Mouse (Mus musculus) erythroblast, embryonic 14.5 days (primary cell): Measurements from ENCODE around the gene Arhgap23. TPM values are rescaled to one million over a fixed set of nuclear protein-coding genes. Genes with fewer than 3 reads are reported as not detected.
A peak's percentile ranks its signal among the peaks of the same experiment; 100 is the strongest.

ENCODE experiments used
- H3K27me3 ChIP-seq: 2 replicates; pipeline ENCODE4 v1.6.1; 2012; ENCODE audit warnings: inconsistent platforms; ENCODE audit not compliant: control insufficient read depth
- H3K36me3 ChIP-seq: 2 replicates; pipeline ENCODE4 v1.6.1; 2012; ENCODE audit warnings: mild to moderate bottlenecking, inconsistent platforms; ENCODE audit not compliant: control insufficient read depth
- H3K4me1 ChIP-seq: 2 replicates; pipeline ENCODE4 v1.6.1; 2012; ENCODE audit warnings: inconsistent platforms; ENCODE audit not compliant: control insufficient read depth
- H3K4me3 ChIP-seq: replicated peaks from 2 replicates; pipeline ENCODE3; 2012; ENCODE audit warnings: moderate library complexity, mild to moderate bottlenecking, inconsistent platforms
- H3K9me3 ChIP-seq: 2 replicates; pipeline ENCODE4 v1.6.1; 2012; ENCODE audit warnings: low read length, inconsistent platforms, mixed read lengths; ENCODE audit not compliant: control insufficient read depth
- GATA1 ChIP-seq: IDR thresholded peaks from 2 replicates; pipeline ENCODE4 v1.6.1; 2012; ENCODE audit warnings: low read length, inconsistent platforms, mixed read lengths
- TAL1 ChIP-seq: IDR thresholded peaks from 3 replicates; pipeline ENCODE4 v1.6.1; 2012; ENCODE audit warnings: low read length, inconsistent platforms, mixed read lengths
- polyA plus RNA-seq: library from polyadenylated mRNA; stranded (reverse); fragments of >175 nt; gene quantifications from 2 replicates; pipeline ENCODE4 v1.2.3, GENCODE M21; 2012

The Arhgap23 gene
- polyA plus RNA-seq, 1 experiment: 30.6 TPM

- Histone ChIP-seq H3K36me3 (no peaks in the 10 kb centered on the region), H3K27me3 (peaks cover 3% of the 10 kb centered on the region), H3K9me3 (no peaks in the 10 kb centered on the region), H3K4me1 (peaks cover 16% of the 10 kb centered on the region), H3K4me3 (peak overlapping the region; percentile 49)
- TF ChIP-seq TAL1 (no peak), GATA1 (no peak)
These were observed 97.2 kb downstream of the Arhgap23 start for GRCm38 (mm10) chr11:97512511-97512910.

- peaks cover 16% of the 10 kb centered on the region for H3K4me1 ChIP-seq
- H3K9me3 ChIP-seq: no peaks in the 10 kb centered on the region
- no peaks in the 10 kb centered on the region for H3K36me3 ChIP-seq
- peaks cover 3% of the 10 kb centered on the region for H3K27me3 ChIP-seq
- H3K4me3 ChIP-seq: no peak overlapping the region
- TF ChIP-seq GATA1 (no peak), TAL1 (no peak)
These were observed 97.7 kb downstream of the Arhgap23 start for GRCm38 (mm10) chr11:97513066-97513465.

GRCm38 (mm10) chr11:97520541-97520940 lies 105.2 kb downstream of the Arhgap23 start:
- no peaks in the 10 kb centered on the region for H3K9me3 ChIP-seq
- no peak overlapping the region for H3K4me3 ChIP-seq
- no peaks in the 10 kb centered on the region for H3K36me3 ChIP-seq
- H3K4me1 ChIP-seq: no peaks in the 10 kb centered on the region
- peaks cover 22% of the 10 kb centered on the region for H3K27me3 ChIP-seq
- TF ChIP-seq GATA1 (no peak), TAL1 (no peak)

GRCm38 (mm10) chr11:97521741-97522474 lies 106.6 kb downstream of the Arhgap23 start:
- no peaks in the 10 kb centered on the region for H3K4me1 ChIP-seq
- H3K27me3 ChIP-seq: peaks cover 31% of the 10 kb centered on the region
- no peak overlapping the region for H3K4me3 ChIP-seq
- H3K9me3 ChIP-seq: no peaks in the 10 kb centered on the region
- no peaks in the 10 kb centered on the region for H3K36me3 ChIP-seq
- TF ChIP-seq GATA1 (no peak), TAL1 (no peak)

- TF ChIP-seq GATA1: no peak
- no peak for TF ChIP-seq TAL1
- H3K9me3 ChIP-seq: no peaks in the 10 kb centered on the region
- no peak overlapping the region for H3K4me3 ChIP-seq
- peaks cover 33% of the 10 kb centered on the region for H3K27me3 ChIP-seq
- H3K4me1 ChIP-seq: no peaks in the 10 kb centered on the region
- no peaks in the 10 kb centered on the region for H3K36me3 ChIP-seq
These were observed 107.8 kb downstream of the Arhgap23 start for GRCm38 (mm10) chr11:97523107-97523506.

GRCm38 (mm10) chr11:97523827-97524261 lies 108.5 kb downstream of the Arhgap23 start:
- no peaks in the 10 kb centered on the region for H3K36me3 ChIP-seq
- H3K9me3 ChIP-seq: no peaks in the 10 kb centered on the region
- H3K4me3 ChIP-seq: no peak overlapping the region
- H3K4me1 ChIP-seq: no peaks in the 10 kb centered on the region
- TF ChIP-seq TAL1 (no peak), GATA1 (no peak)
- H3K27me3 ChIP-seq: peaks cover 37% of the 10 kb centered on the region

- Histone ChIP-seq H3K4me3 (no peak overlapping the region), H3K9me3 (no peaks in the 10 kb centered on the region), H3K27me3 (peaks cover 41% of the 10 kb centered on the region), H3K36me3 (no peaks in the 10 kb centered on the region), H3K4me1 (no peaks in the 10 kb centered on the region)
- TF ChIP-seq TAL1 (no peak), GATA1 (no peak)
These were observed 109.0 kb downstream of the Arhgap23 start for GRCm38 (mm10) chr11:97524306-97524705.

GRCm38 (mm10) chr11:97525313-97525712 lies 110.0 kb downstream of the Arhgap23 start:
- no peaks in the 10 kb centered on the region for H3K9me3 ChIP-seq
- H3K27me3 ChIP-seq: peaks cover 49% of the 10 kb centered on the region
- no peaks in the 10 kb centered on the region for H3K4me1 ChIP-seq
- no peaks in the 10 kb centered on the region for H3K36me3 ChIP-seq
- TF ChIP-seq TAL1: no peak
- no peak for TF ChIP-seq GATA1
- H3K4me3 ChIP-seq: no peak overlapping the region

GRCm38 (mm10) chr11:97528282-97528808 lies 113.0 kb downstream of the Arhgap23 start:
- TF ChIP-seq GATA1: no peak
- TF ChIP-seq TAL1: no peak
- H3K36me3 ChIP-seq: no peaks in the 10 kb centered on the region
- H3K4me3 ChIP-seq: no peak overlapping the region
- no peaks in the 10 kb centered on the region for H3K9me3 ChIP-seq
- H3K27me3 ChIP-seq: peaks cover 70% of the 10 kb centered on the region
- peaks cover 20% of the 10 kb centered on the region for H3K4me1 ChIP-seq

- TF ChIP-seq GATA1: no peak
- no peak for TF ChIP-seq TAL1
- peaks cover 22% of the 10 kb centered on the region for H3K4me1 ChIP-seq
- H3K4me3 ChIP-seq: no peak overlapping the region
- H3K9me3 ChIP-seq: peaks cover 5% of the 10 kb centered on the region; the same call in 1 of the 2 replicates
- H3K36me3 ChIP-seq: no peaks in the 10 kb centered on the region
- peaks cover 77% of the 10 kb centered on the region for H3K27me3 ChIP-seq
These were observed 114.7 kb downstream of the Arhgap23 start for GRCm38 (mm10) chr11:97530069-97530468.
